Mouse (Mus musculus) cerebellum, adult 2 months (tissue): ENCODE results near the gene Ldhc. TPM values are rescaled to one million over a fixed set of nuclear protein-coding genes. Genes with fewer than 3 reads are reported as not detected.

Experiments used
- DNase-seq, 2 experiments: peaks; one replicate each; pipeline ENCODE4 v3.0.0; 2021
- H3K27ac ChIP-seq: fragments of 200-500 bp; 2 replicates; pipeline ENCODE4 v1.5.1; 2012; ENCODE audit warnings: low read length, control low read depth, inconsistent platforms; ENCODE audit not compliant: insufficient read depth
- H3K27me3 ChIP-seq: fragments of 200-500 bp; 2 replicates; pipeline ENCODE4 v1.6.1; 2012; ENCODE audit warnings: inconsistent platforms, mild to moderate bottlenecking, low read length, moderate library complexity; ENCODE audit not compliant: control insufficient read depth, insufficient read depth
- H3K4me1 ChIP-seq: fragments of 200-500 bp; 2 replicates; pipeline ENCODE4 v1.6.1; 2011; ENCODE audit warnings: low read length; ENCODE audit not compliant: control insufficient read depth, insufficient read depth
- H3K4me3 ChIP-seq: fragments of 200-500 bp; replicated peaks from 2 replicates; pipeline ENCODE3; 2011; ENCODE audit warnings: mild to moderate bottlenecking, low read depth, low read length, control low read depth; ENCODE audit not compliant: insufficient read depth
- CTCF ChIP-seq: fragments of 200-500 bp; IDR thresholded peaks from 2 replicates; pipeline ENCODE4 v1.5.1; 2011; ENCODE audit warnings: low read depth, mild to moderate bottlenecking, control low read depth, low read length, moderate library complexity, borderline replicate concordance; ENCODE audit not compliant: insufficient read depth
- POLR2A ChIP-seq: fragments of 200-500 bp; IDR thresholded peaks from 2 replicates; pipeline ENCODE4 v1.6.1; 2011; ENCODE audit warnings: low read length, control low read depth, borderline replicate concordance; ENCODE audit not compliant: insufficient read depth
- WGBS: fragments of 180-500 bp; shearing (Covaris S2); methylation state at CpG from one replicate; pipeline ENCODE4 v1.1.7; 2018; 5-methylcytosine and 5-hydroxymethylcytosine counted together
- polyA plus RNA-seq: library from polyadenylated mRNA; depleted of rRNA; stranded (reverse); fragments of >200 nt; gene quantifications from 2 replicates; pipeline ENCODE4 v1.2.3, GENCODE M21; 2012

The Ldhc gene
- polyA plus RNA-seq, 1 experiment: not detected

DNA sequence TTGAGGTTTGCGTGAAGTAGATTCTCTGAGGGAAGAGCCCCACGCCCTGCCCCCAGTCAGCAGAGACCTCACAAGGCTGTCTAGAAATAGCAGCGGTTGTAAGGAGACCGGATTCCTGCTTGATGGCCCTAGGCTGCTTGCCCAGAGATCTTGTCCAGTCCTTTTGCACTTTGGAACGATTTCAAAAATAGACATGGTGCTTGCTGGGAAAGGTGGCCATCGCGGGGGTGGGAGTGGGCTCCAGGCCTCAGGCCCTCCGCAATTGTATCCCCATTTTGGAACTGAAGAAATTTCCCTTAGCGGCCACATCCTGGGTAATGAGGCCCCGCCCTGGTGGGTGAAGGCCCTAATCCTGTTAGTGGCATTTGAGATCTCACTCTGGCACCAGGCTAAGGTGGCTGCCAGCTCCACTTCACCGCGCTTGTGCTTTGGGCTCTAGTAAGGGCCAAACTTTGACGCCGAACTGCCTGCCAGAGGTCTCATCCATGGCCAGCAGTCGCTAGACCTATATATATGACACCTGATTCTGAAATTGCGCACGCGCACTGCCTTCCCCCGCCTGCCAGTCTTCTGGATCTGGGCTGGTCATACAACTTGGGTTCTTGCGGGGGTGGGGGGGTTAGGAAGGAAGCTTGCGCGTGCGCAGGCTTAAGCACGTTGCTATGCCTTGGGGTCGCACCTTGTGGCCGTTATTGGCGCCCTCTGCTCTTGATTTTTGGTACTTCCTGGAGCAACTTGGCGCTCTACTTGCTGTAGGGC, 14.3 kb upstream of the Ldhc start:
- H3K27me3 ChIP-seq: no peaks in the 10 kb centered on the region
- 5% methylated on average over 28 of the region's 28 CpGs for WGBS
- peak overlapping the region; percentile 72 for H3K27ac ChIP-seq
- no peak; the same call in 1 of the 2 replicates for TF ChIP-seq CTCF
- TF ChIP-seq POLR2A: peak; percentile 31; the same call in 1 of the 2 replicates
- H3K4me3 ChIP-seq: peak overlapping the region; percentile 93
- no peaks in the 10 kb centered on the region; the same call in 1 of the 2 replicates for H3K4me1 ChIP-seq
- peak; percentile 64 to 68 for DNase-seq

GRCm38 (mm10) chr7:46849287-46849686, 11.7 kb upstream of the Ldhc start:
- no peaks in the 10 kb centered on the region; the same call in 1 of the 2 replicates for H3K4me1 ChIP-seq
- no peaks in the 10 kb centered on the region for H3K27me3 ChIP-seq
- H3K27ac ChIP-seq: no peak overlapping the region
- TF ChIP-seq CTCF: no peak
- no peak for TF ChIP-seq POLR2A
- no peak overlapping the region for H3K4me3 ChIP-seq
- WGBS: 62% methylated on average over 5 of the region's 5 CpGs
- no peak for DNase-seq

- Histone ChIP-seq H3K27me3 (no peaks in the 10 kb centered on the region), H3K27ac (no peak overlapping the region), H3K4me1 (no peaks in the 10 kb centered on the region; the same call in 1 of the 2 replicates), H3K4me3 (no peak overlapping the region)
- 41% methylated on average over 7 of the region's 7 CpGs for WGBS
- no peak for DNase-seq
- TF ChIP-seq POLR2A (no peak), CTCF (no peak)
Measured at GRCm38 (mm10) chr7:46851026-46851425, 10.0 kb upstream of the Ldhc start.

DNA sequence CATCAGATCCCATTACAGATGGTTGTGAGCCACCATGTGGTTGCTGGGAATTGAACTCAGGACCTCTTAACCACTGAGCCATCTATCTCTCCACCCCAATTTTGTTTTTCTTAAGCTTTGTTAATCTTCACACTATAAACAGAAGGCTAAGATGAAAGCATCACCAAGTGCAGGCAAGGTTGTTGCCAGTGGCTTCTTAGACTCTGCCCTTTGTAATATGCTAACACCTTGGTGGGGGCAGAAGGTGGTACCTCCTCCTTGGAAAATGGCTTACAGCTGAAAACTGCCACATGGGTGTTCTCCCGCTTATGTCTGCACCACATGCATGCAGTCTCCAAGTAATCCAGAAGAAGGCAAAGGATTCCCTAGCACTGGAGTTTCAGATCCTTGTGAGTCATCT, 8.3 kb upstream of the Ldhc start:
- H3K4me3 ChIP-seq: no peak overlapping the region
- 77% methylated on average over 1 of the region's 1 CpGs for WGBS
- H3K27ac ChIP-seq: no peak overlapping the region
- H3K4me1 ChIP-seq: no peaks in the 10 kb centered on the region
- TF ChIP-seq CTCF: no peak
- TF ChIP-seq POLR2A: no peak
- H3K27me3 ChIP-seq: no peaks in the 10 kb centered on the region
- DNase-seq: no peak

DNA sequence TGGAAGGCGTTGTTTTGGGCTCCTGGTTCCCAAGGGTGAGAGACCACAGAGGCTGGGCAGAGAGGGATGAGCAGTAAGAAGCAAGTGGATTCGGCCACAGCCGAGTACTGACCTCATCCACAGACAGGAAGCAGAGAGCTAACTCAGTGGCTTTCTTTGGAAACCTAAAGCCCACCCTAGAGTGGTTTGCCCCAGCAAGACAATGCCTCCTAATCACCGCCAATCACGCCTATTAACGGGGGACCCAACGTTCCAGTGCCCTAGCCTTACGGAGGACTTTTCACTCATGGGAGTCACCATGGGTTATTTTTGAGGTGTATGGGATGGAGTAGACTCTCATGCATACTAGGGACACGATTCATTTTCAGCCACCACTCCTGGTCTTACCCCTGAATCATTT, 7.6 kb upstream of the Ldhc start:
- no peaks in the 10 kb centered on the region for H3K27me3 ChIP-seq
- no peak for DNase-seq
- 85% methylated on average over 9 of the region's 9 CpGs for WGBS
- no peak overlapping the region for H3K27ac ChIP-seq
- no peak for TF ChIP-seq CTCF
- no peak for TF ChIP-seq POLR2A
- H3K4me1 ChIP-seq: no peaks in the 10 kb centered on the region
- no peak overlapping the region for H3K4me3 ChIP-seq

DNA sequence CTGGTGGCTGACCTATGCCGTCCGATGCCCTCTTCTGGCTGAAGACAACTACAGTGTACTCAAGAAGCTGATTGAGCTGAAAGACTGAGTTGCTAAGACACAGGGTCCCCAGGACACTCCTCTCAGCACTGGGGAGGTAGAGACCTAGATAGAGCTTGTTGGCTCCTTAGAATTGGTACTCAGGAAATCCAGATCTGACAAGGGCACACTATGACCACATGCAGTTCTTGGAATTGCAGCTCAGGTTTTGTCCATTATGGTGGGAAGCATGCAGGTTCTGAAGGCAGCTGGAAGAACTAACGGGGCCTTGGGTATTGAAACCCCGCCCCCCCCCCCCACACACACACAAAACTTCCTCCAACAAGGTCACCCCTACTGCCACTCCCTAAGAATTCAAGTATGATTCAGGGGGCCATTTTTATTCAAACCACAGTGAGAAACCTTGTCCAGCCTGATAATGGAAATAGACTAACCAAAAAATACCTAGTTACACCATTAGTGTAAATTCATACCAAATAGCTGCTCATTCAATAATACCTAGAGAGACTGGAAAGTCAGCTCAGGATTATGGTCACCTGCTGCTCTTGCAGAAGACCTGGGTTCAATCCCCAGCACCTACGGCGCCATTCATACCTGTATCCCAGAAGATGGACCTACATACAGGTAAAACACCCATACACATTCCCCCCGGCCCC, 5.0 kb upstream of the Ldhc start:
- no peak for TF ChIP-seq POLR2A
- TF ChIP-seq CTCF: no peak

GRCm38 (mm10) chr7:46857436-46857835, 3.6 kb upstream of the Ldhc start:
- Histone ChIP-seq H3K4me1 (no peaks in the 10 kb centered on the region), H3K27ac (no peak overlapping the region), H3K4me3 (no peak overlapping the region), H3K27me3 (no peaks in the 10 kb centered on the region)
- TF ChIP-seq CTCF: no peak
- no peak for TF ChIP-seq POLR2A
- WGBS: 91% methylated on average over 9 of the region's 9 CpGs
- no peak for DNase-seq

More for the DNA sequence above, 5.0 kb upstream of the Ldhc start:
- H3K4me1 ChIP-seq: no peaks in the 10 kb centered on the region
- no peaks in the 10 kb centered on the region for H3K27me3 ChIP-seq
- no peak for DNase-seq
- 71% methylated on average over 7 of the region's 7 CpGs for WGBS
- H3K4me3 ChIP-seq: no peak overlapping the region
- H3K27ac ChIP-seq: no peak overlapping the region

- Histone ChIP-seq H3K27ac (no peak overlapping the region), H3K4me3 (no peak overlapping the region), H3K27me3 (no peaks in the 10 kb centered on the region), H3K4me1 (no peaks in the 10 kb centered on the region)
- TF ChIP-seq CTCF (no peak), POLR2A (no peak)
- 62% methylated on average over 6 of the region's 6 CpGs for WGBS
- no peak for DNase-seq
Measured at GRCm38 (mm10) chr7:46859031-46859430, 2.0 kb upstream of the Ldhc start.
